Mouse (Mus musculus) forebrain, embryonic 14.5 days (tissue): ENCODE data around the gene Tex26. TPM values are rescaled to one million over a fixed set of nuclear protein-coding genes. Genes with fewer than 3 reads are reported as not detected.

Experiments used
- ATAC-seq: fragments of 200-750 bp; cut with Nextera tagmentation; 2 replicates; pipeline ENCODE4 v1.8.0; 2017; ENCODE audit warnings: mild to moderate bottlenecking, moderate library complexity
- DNase-seq: peaks from one replicate; pipeline ENCODE4 v3.0.0-alpha.2; 2015; ENCODE audit warnings: low spot score
- H3K27ac ChIP-seq: fragments of 300-500 bp; sonication (generic); 2 replicates; pipeline ENCODE4 v1.5.1; 2014; ENCODE audit warnings: low read depth, mild to moderate bottlenecking, control low read depth, low read length, moderate library complexity
- H3K27me3 ChIP-seq: fragments of 300-500 bp; sonication (generic); replicated peaks from 2 replicates; pipeline ENCODE4 v1.6.1; 2014; ENCODE audit warnings: low read length, control low read depth, mixed read lengths; ENCODE audit not compliant: control insufficient read depth, insufficient read depth
- H3K36me3 ChIP-seq: fragments of 300-500 bp; sonication (generic); 2 replicates; pipeline ENCODE4 v1.6.1; 2014; ENCODE audit warnings: low read length, control low read depth; ENCODE audit not compliant: control insufficient read depth, insufficient read depth
- H3K4me1 ChIP-seq: fragments of 300-500 bp; sonication (generic); 2 replicates; pipeline ENCODE4 v1.6.1; 2014; ENCODE audit warnings: antibody characterized with exemption, low read length, control low read depth; ENCODE audit not compliant: control insufficient read depth, insufficient read depth
- H3K4me2 ChIP-seq: fragments of 300-500 bp; sonication (generic); 2 replicates; pipeline ENCODE4 v1.6.1; 2014; ENCODE audit warnings: mild to moderate bottlenecking, control low read depth, low read length
- H3K4me3 ChIP-seq: fragments of 300-500 bp; sonication (generic); 2 replicates; pipeline ENCODE4 v1.5.1; 2014; ENCODE audit warnings: low read depth, low read length, control low read depth
- H3K9ac ChIP-seq: fragments of 300-500 bp; sonication (generic); 2 replicates; pipeline ENCODE4 v1.6.1; 2014; ENCODE audit warnings: mild to moderate bottlenecking, low read length, control low read depth, moderate library complexity
- H3K9me3 ChIP-seq: fragments of 300-500 bp; sonication (generic); replicated peaks from 2 replicates; pipeline ENCODE4 v1.6.1; 2016; ENCODE audit warnings: low read length, control low read depth, mixed read lengths; ENCODE audit not compliant: control insufficient read depth
- WGBS: fragments of 180-500 bp; shearing (Covaris S2); extraction: QIAGEN DNeasy Blood & Tissue Kit; methylation state at CpG from one replicate; pipeline ENCODE4 v1.1.7; 2014; 5-methylcytosine and 5-hydroxymethylcytosine counted together
- polyA plus RNA-seq: library from polyadenylated mRNA; unstranded; fragments of >200 nt; fragmentation: Nextera tagmentation; extraction: Ambion mirVana; gene quantifications from 2 replicates; pipeline ENCODE4 v1.2.1, GENCODE M21; 2014

The Tex26 gene
- polyA plus RNA-seq, 1 experiment from 2014 or later: 1.6 TPM

- H3K27ac ChIP-seq: no peak overlapping the region
- no peaks in the 10 kb centered on the region for H3K27me3 ChIP-seq
- 80% methylated on average over 3 of the region's 3 CpGs for WGBS
- no peak overlapping the region for H3K9ac ChIP-seq
- no peak overlapping the region for H3K4me3 ChIP-seq
- no peaks in the 10 kb centered on the region for H3K9me3 ChIP-seq
- H3K4me1 ChIP-seq: peaks cover 8% of the 10 kb centered on the region
- no peaks in the 10 kb centered on the region for H3K36me3 ChIP-seq
- ATAC-seq: no peak
- H3K4me2 ChIP-seq: no peak overlapping the region
- DNase-seq: no peak
Measured at GRCm38 (mm10) chr5:149462071-149462470, 22.6 kb downstream of the Tex26 start.

GRCm38 (mm10) chr5:149465305-149465704 lies 25.8 kb downstream of the Tex26 start:
- DNase-seq (no peak), ATAC-seq (no peak)
- Histone ChIP-seq H3K27me3 (no peaks in the 10 kb centered on the region), H3K4me3 (no peak overlapping the region), H3K4me1 (peaks cover 5% of the 10 kb centered on the region; the same call in 1 of the 2 replicates), H3K4me2 (no peak overlapping the region), H3K27ac (no peak overlapping the region), H3K36me3 (no peaks in the 10 kb centered on the region), H3K9ac (no peak overlapping the region), H3K9me3 (no peaks in the 10 kb centered on the region)
- WGBS: 58% methylated on average over 5 of the region's 5 CpGs

GRCm38 (mm10) chr5:149474142-149474541 lies 34.7 kb downstream of the Tex26 start:
- H3K9me3 ChIP-seq: no peaks in the 10 kb centered on the region; the same call in 1 of the 2 replicates
- H3K36me3 ChIP-seq: no peaks in the 10 kb centered on the region
- H3K4me2 ChIP-seq: no peak overlapping the region
- no peak overlapping the region for H3K9ac ChIP-seq
- WGBS: 97% methylated on average over 9 of the region's 9 CpGs
- DNase-seq: no peak
- H3K4me3 ChIP-seq: no peak overlapping the region
- H3K4me1 ChIP-seq: no peaks in the 10 kb centered on the region
- ATAC-seq: no peak
- no peak overlapping the region for H3K27ac ChIP-seq
- no peaks in the 10 kb centered on the region for H3K27me3 ChIP-seq

GRCm38 (mm10) chr5:149474701-149475468 lies 35.4 kb downstream of the Tex26 start:
- no peaks in the 10 kb centered on the region for H3K4me1 ChIP-seq
- no peaks in the 10 kb centered on the region for H3K36me3 ChIP-seq
- H3K4me3 ChIP-seq: no peak overlapping the region
- H3K4me2 ChIP-seq: no peak overlapping the region
- no peaks in the 10 kb centered on the region; the same call in 1 of the 2 replicates for H3K9me3 ChIP-seq
- 72% methylated on average over 16 of the region's 16 CpGs for WGBS
- DNase-seq (peak; percentile 52), ATAC-seq (peak; percentile 57)
- H3K27ac ChIP-seq: no peak overlapping the region
- H3K9ac ChIP-seq: no peak overlapping the region
- no peaks in the 10 kb centered on the region for H3K27me3 ChIP-seq

- no peaks in the 10 kb centered on the region for H3K9me3 ChIP-seq
- no peaks in the 10 kb centered on the region for H3K36me3 ChIP-seq
- WGBS: 74% methylated on average over 7 of the region's 7 CpGs
- H3K4me2 ChIP-seq: no peak overlapping the region
- no peak overlapping the region for H3K9ac ChIP-seq
- ATAC-seq (no peak), DNase-seq (no peak)
- H3K27ac ChIP-seq: no peak overlapping the region
- no peaks in the 10 kb centered on the region for H3K27me3 ChIP-seq
- H3K4me3 ChIP-seq: no peak overlapping the region
- H3K4me1 ChIP-seq: peaks cover 4% of the 10 kb centered on the region; the same call in 1 of the 2 replicates
Measured at GRCm38 (mm10) chr5:149481920-149482319, 42.5 kb downstream of the Tex26 start.

GRCm38 (mm10) chr5:149483321-149484052 lies 44.0 kb downstream of the Tex26 start:
- WGBS: 73% methylated on average over 12 of the region's 12 CpGs
- Histone ChIP-seq H3K4me3 (no peak overlapping the region), H3K36me3 (no peaks in the 10 kb centered on the region), H3K9ac (no peak overlapping the region), H3K4me1 (peaks cover 14% of the 10 kb centered on the region), H3K27me3 (no peaks in the 10 kb centered on the region), H3K27ac (no peak overlapping the region), H3K9me3 (no peaks in the 10 kb centered on the region), H3K4me2 (no peak overlapping the region)
- DNase-seq (no peak), ATAC-seq (no peak)

GRCm38 (mm10) chr5:149484270-149484669 lies 44.8 kb downstream of the Tex26 start:
- WGBS: 86% methylated on average over 12 of the region's 12 CpGs
- Histone ChIP-seq H3K4me3 (no peak overlapping the region), H3K4me1 (peaks cover 17% of the 10 kb centered on the region), H3K9me3 (no peaks in the 10 kb centered on the region), H3K9ac (no peak overlapping the region), H3K27ac (no peak overlapping the region), H3K36me3 (no peaks in the 10 kb centered on the region), H3K4me2 (no peak overlapping the region), H3K27me3 (no peaks in the 10 kb centered on the region)
- no peak for DNase-seq
- no peak for ATAC-seq

- WGBS: 91% methylated on average over 6 of the region's 6 CpGs
- Histone ChIP-seq H3K4me3 (no peak overlapping the region), H3K27ac (no peak overlapping the region), H3K9ac (no peak overlapping the region), H3K9me3 (no peaks in the 10 kb centered on the region), H3K27me3 (no peaks in the 10 kb centered on the region), H3K4me1 (peaks cover 29% of the 10 kb centered on the region), H3K4me2 (no peak overlapping the region), H3K36me3 (no peaks in the 10 kb centered on the region)
- DNase-seq (no peak), ATAC-seq (no peak)
Measured at GRCm38 (mm10) chr5:149485447-149485846, 46.0 kb downstream of the Tex26 start.
